Mouse (Mus musculus) midbrain, embryonic 16.5 days (tissue): ENCODE measurements around the gene Map2k3. TPM values are rescaled to one million over a fixed set of nuclear protein-coding genes. Genes with fewer than 3 reads are reported as not detected.
"Not testable (repeated sequence)": the region's sequence is repeated elsewhere in the genome, so short reads cannot be mapped to it uniquely, and the experiment has no call there.

Experiments used
- ATAC-seq: fragments of 200-750 bp; cut with Nextera tagmentation; 2 replicates; pipeline ENCODE4 v1.8.0; 2017; ENCODE audit warnings: moderate TSS enrichment
- H3K27ac ChIP-seq: fragments of 300-500 bp; sonication (generic); 2 replicates; pipeline ENCODE4 v1.5.1; 2014; ENCODE audit warnings: mild to moderate bottlenecking, low read length, mixed read lengths
- H3K27me3 ChIP-seq: fragments of 300-500 bp; sonication (generic); 2 replicates; pipeline ENCODE4 v1.6.1; 2014; ENCODE audit warnings: low read depth, low read length, mixed read lengths; ENCODE audit not compliant: control insufficient read depth, insufficient read depth
- H3K36me3 ChIP-seq: fragments of 300-500 bp; sonication (generic); 2 replicates; pipeline ENCODE4 v1.6.1; 2014; ENCODE audit warnings: mild to moderate bottlenecking, low read length, moderate library complexity, mixed read lengths; ENCODE audit not compliant: control insufficient read depth, insufficient read depth
- H3K4me1 ChIP-seq: fragments of 300-500 bp; sonication (generic); 2 replicates; pipeline ENCODE4 v1.6.1; 2014; ENCODE audit warnings: mild to moderate bottlenecking, low read length, mixed read lengths; ENCODE audit not compliant: control insufficient read depth, insufficient read depth
- H3K4me2 ChIP-seq: fragments of 300-500 bp; sonication (generic); 2 replicates; pipeline ENCODE4 v1.6.1; 2014; ENCODE audit warnings: mild to moderate bottlenecking, low read length, mixed read lengths
- H3K4me3 ChIP-seq: fragments of 300-500 bp; sonication (generic); 2 replicates; pipeline ENCODE4 v1.5.1; 2014; ENCODE audit warnings: low read depth, mild to moderate bottlenecking, low read length, moderate library complexity, mixed read lengths
- H3K9ac ChIP-seq: fragments of 300-500 bp; sonication (generic); 2 replicates; pipeline ENCODE4 v1.6.1; 2014; ENCODE audit warnings: low read depth, low read length, mixed read lengths
- H3K9me3 ChIP-seq: fragments of 300-500 bp; sonication (generic); replicated peaks from 2 replicates; pipeline ENCODE4 v1.6.1; 2014; ENCODE audit warnings: mild to moderate bottlenecking, low read length, mixed read lengths; ENCODE audit not compliant: control insufficient read depth, poor library complexity, severe bottlenecking
- WGBS: fragments of 180-500 bp; shearing (Covaris S2); extraction: QIAGEN DNeasy Blood & Tissue Kit; methylation state at CpG from one replicate; pipeline ENCODE4 v1.1.7; 2014; 5-methylcytosine and 5-hydroxymethylcytosine counted together
- polyA plus RNA-seq: library from polyadenylated mRNA; unstranded; fragments of >200 nt; fragmentation: Nextera tagmentation; extraction: Ambion mirVana; gene quantifications from 2 replicates; pipeline ENCODE4 v1.2.1, GENCODE M21; 2015

Map2k3 gene
- 27.1 and 29.5 TPM in 2 replicates for polyA plus RNA-seq

GRCm38 (mm10) chr11:60931869-60932481 is at the start of gene Map2k3:
TSS of gene Map2k3 (plus strand) at chr11:60932033.
- under 1% methylated on average over 55 of the region's 59 CpGs for WGBS

DNA sequence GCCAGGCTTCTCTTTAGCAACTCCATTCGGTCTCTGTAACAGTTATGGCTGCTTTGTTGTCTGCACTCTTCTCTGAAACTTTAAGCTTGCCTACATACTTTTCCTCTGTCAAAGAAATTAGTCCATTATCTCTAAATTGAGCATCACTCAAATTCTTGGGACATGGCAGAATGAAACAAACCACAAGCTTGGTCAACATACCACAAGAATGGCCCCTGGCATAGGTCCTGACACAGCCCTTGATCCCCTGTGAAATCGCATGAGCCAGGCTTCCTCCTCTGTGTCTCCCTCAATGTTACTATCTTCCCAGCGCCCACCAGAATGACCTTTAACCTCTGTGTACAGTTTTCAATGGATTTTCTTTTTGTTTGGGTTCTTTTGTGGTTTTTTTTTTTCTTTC is 49.4 kb upstream of the Map2k3 start:
- Histone ChIP-seq H3K9me3 (no peaks in the 10 kb centered on the region), H3K4me2 (no peak overlapping the region), H3K4me3 (no peak overlapping the region), H3K4me1 (peaks cover 11% of the 10 kb centered on the region), H3K27me3 (no peaks in the 10 kb centered on the region), H3K27ac (no peak overlapping the region), H3K36me3 (no peaks in the 10 kb centered on the region), H3K9ac (no peak overlapping the region)
- 76% methylated on average over 3 of the region's 3 CpGs for WGBS
- no peak for ATAC-seq

More at GRCm38 (mm10) chr11:60931869-60932481, at the start of gene Map2k3:
- H3K9ac ChIP-seq: peak within 1 kb of the TSS; percentile 82
- peaks cover 28% of the 10 kb centered on the region for H3K4me1 ChIP-seq
- no peaks in the 10 kb centered on the region for H3K27me3 ChIP-seq
- peak; percentile 96 for ATAC-seq
- no peaks in the 10 kb centered on the region for H3K9me3 ChIP-seq
- H3K36me3 ChIP-seq: no peaks in the 10 kb centered on the region
- peak within 1 kb of the TSS; percentile 83 for H3K4me2 ChIP-seq
- peak within 1 kb of the TSS; percentile 72 for H3K27ac ChIP-seq
- peak within 1 kb of the TSS; percentile 80 for H3K4me3 ChIP-seq

DNA sequence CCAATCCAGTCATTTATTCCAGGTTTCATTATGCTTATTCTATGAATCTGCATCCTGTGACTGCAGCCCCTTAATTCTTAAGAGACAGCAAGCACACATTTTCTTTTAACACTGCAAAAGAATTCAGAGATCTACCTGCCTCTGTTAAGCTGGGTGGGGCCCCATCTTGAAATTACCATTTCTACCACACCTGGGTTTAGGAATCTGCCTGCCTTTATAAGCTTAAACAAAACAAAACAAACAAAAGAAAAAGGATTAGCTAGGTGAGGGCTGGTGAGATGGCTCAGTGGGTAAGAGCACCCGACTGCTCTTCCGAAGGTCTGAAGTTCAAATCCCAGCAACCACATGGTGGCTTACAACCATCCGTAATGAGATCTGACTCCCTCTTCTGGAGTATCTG is 44.8 kb upstream of the Map2k3 start:
- H3K4me3 ChIP-seq, H3K9ac ChIP-seq, H3K27ac ChIP-seq, H3K4me2 ChIP-seq, H3K9me3 ChIP-seq, H3K36me3 ChIP-seq, H3K27me3 ChIP-seq, H3K4me1 ChIP-seq, ATAC-seq: not testable (repeated sequence)
- 86% methylated on average over 2 of the region's 3 CpGs for WGBS

GRCm38 (mm10) chr11:60889861-60890260 is 42.0 kb upstream of the Map2k3 start:
- Histone ChIP-seq H3K4me2 (no peak overlapping the region), H3K9ac (no peak overlapping the region), H3K4me3 (no peak overlapping the region), H3K36me3 (no peaks in the 10 kb centered on the region), H3K27ac (no peak overlapping the region), H3K27me3 (no peaks in the 10 kb centered on the region), H3K9me3 (no peaks in the 10 kb centered on the region), H3K4me1 (no peaks in the 10 kb centered on the region)
- ATAC-seq: no peak
- WGBS: 83% methylated on average over 2 of the region's 2 CpGs

GRCm38 (mm10) chr11:60890286-60890685 is 41.5 kb upstream of the Map2k3 start:
- no peaks in the 10 kb centered on the region for H3K27me3 ChIP-seq
- no peaks in the 10 kb centered on the region for H3K36me3 ChIP-seq
- no peak overlapping the region for H3K4me3 ChIP-seq
- no peaks in the 10 kb centered on the region for H3K4me1 ChIP-seq
- ATAC-seq: no peak
- H3K9ac ChIP-seq: no peak overlapping the region
- WGBS: 77% methylated on average over 6 of the region's 6 CpGs
- no peak overlapping the region for H3K27ac ChIP-seq
- H3K4me2 ChIP-seq: no peak overlapping the region
- no peaks in the 10 kb centered on the region for H3K9me3 ChIP-seq

- H3K9ac ChIP-seq: no peak overlapping the region
- H3K4me2 ChIP-seq: no peak overlapping the region
- H3K27me3 ChIP-seq: no peaks in the 10 kb centered on the region
- WGBS: 47% methylated on average over 3 of the region's 3 CpGs
- no peak for ATAC-seq
- H3K4me3 ChIP-seq: no peak overlapping the region
- H3K4me1 ChIP-seq: no peaks in the 10 kb centered on the region
- H3K36me3 ChIP-seq: no peaks in the 10 kb centered on the region
- no peak overlapping the region for H3K27ac ChIP-seq
- H3K9me3 ChIP-seq: no peaks in the 10 kb centered on the region
These were observed 41.1 kb upstream of the Map2k3 start for GRCm38 (mm10) chr11:60890744-60891143.

GRCm38 (mm10) chr11:60895915-60896314 is 35.9 kb upstream of the Map2k3 start:
- WGBS: 31% methylated on average over 4 of the region's 4 CpGs
- no peaks in the 10 kb centered on the region for H3K36me3 ChIP-seq
- H3K4me3 ChIP-seq: no peak overlapping the region
- no peak overlapping the region for H3K9ac ChIP-seq
- no peaks in the 10 kb centered on the region for H3K27me3 ChIP-seq
- no peaks in the 10 kb centered on the region for H3K4me1 ChIP-seq
- ATAC-seq: no peak
- no peak overlapping the region for H3K27ac ChIP-seq
- no peak overlapping the region for H3K4me2 ChIP-seq
- no peaks in the 10 kb centered on the region for H3K9me3 ChIP-seq

DNA sequence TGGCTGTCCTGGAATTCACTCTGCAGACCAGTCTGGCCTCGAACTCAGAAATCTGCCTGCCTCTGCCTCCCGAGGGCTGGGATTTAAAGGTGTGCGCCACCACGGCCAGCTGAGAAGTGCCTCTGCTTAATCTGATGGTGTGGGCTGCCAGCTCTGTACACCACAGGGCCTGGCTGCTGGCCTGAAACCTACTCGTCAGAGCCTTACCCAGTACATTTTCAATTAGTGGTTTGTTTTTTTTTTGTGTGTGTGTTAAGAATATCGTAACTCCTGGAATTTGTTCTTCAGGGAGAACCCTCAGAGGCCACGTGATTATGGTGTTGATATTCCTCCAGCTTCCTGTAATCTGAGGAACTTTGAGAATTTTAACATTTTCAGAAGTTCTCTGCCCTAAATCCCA is 29.8 kb upstream of the Map2k3 start:
- no peak for ATAC-seq
- WGBS: 87% methylated on average over 7 of the region's 7 CpGs
- peaks cover 17% of the 10 kb centered on the region for H3K36me3 ChIP-seq

DNA sequence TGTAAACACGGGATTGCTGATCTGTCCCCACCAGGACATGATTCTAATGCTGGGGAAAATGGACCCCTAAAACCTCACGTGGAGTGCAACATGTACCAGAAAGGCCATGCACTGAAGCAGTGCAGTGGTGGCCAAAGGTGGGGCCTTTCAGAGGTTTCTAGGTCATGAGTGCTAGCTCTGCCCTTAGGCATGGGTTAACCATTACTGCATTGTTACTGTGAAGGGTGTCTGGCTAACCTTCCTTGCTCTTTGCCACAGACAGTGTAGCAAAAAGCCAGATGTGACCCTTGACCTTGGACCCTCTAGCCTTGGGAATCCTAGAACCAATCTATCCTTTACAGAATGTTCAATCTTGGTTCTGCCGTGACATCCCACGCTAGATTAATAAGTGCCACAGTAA is 29.3 kb upstream of the Map2k3 start:
- Histone ChIP-seq H3K4me2 (no peak overlapping the region), H3K4me1 (no peaks in the 10 kb centered on the region), H3K4me3 (no peak overlapping the region), H3K36me3 (peaks cover 17% of the 10 kb centered on the region), H3K9ac (no peak overlapping the region), H3K27me3 (no peaks in the 10 kb centered on the region), H3K9me3 (no peaks in the 10 kb centered on the region), H3K27ac (no peak overlapping the region)
- WGBS: 84% methylated on average over 4 of the region's 4 CpGs
- no peak for ATAC-seq

More for the DNA sequence above, 29.8 kb upstream of the Map2k3 start:
- H3K4me3 ChIP-seq: no peak overlapping the region
- no peak overlapping the region for H3K9ac ChIP-seq
- no peaks in the 10 kb centered on the region for H3K27me3 ChIP-seq
- H3K4me1 ChIP-seq: no peaks in the 10 kb centered on the region
- no peak overlapping the region for H3K27ac ChIP-seq
- H3K9me3 ChIP-seq: no peaks in the 10 kb centered on the region
- no peak overlapping the region for H3K4me2 ChIP-seq
